Mouse (Mus musculus): ENCODE data around the gene Tnip2. TPM values are rescaled to one million over a fixed set of nuclear protein-coding genes. Genes with fewer than 3 reads are reported as not detected.
A peak's percentile ranks its signal among the peaks of the same experiment; 100 is the strongest.

Tnip2 gene
- polyA plus RNA-seq, 1 experiment from 2014 or later, result 33.5 TPM

DNA sequence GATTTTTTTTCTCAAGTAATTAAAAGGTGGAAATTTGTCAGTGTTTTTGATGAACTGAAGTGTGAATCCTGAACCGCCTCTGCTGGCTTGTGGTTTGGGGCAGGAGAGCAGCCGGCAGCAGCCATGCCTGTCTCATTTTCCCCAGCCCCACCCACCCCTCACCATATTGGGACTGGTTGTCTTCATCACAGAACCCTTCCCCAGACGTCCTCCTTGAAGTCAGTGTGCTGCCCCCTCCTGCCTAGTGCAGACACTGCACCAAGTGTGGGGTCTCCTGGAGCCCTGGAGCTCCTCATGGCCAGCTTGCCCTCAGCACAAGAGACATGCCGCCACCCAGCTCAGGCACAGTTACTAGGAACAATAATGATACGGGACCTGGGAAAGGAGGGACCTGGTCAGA lies 24.7 kb upstream of the Tnip2 start:
- no peak for TF ChIP-seq CTCF (IDR thresholded peaks at IDR 0.05)
- ATAC-seq, result no peak
- DNase-seq (ENCODE audit: low read depth, low spot score), result no peak
- ChIA-PET POLR2A (interaction anchor here (0.9 kb wide), 1 partner anchor 25 kb away, joined by 3 read pairs; the partner anchor contains the start of gene Tnip2), CTCF (interaction anchor here (0.8 to 1.8 kb wide), 4 partner anchors 9 to 513 kb away, joined by 3 to 5 read pairs (median 4); no protein-coding TSS in a partner anchor)
- in situ Hi-C loops (cut with MboI; ENCODE audit: low pct_unique_long_range_greater_than_20kb), result no loop called here
- H3K27me3 ChIP-seq, result no peaks in the 10 kb centered on the region

DNA sequence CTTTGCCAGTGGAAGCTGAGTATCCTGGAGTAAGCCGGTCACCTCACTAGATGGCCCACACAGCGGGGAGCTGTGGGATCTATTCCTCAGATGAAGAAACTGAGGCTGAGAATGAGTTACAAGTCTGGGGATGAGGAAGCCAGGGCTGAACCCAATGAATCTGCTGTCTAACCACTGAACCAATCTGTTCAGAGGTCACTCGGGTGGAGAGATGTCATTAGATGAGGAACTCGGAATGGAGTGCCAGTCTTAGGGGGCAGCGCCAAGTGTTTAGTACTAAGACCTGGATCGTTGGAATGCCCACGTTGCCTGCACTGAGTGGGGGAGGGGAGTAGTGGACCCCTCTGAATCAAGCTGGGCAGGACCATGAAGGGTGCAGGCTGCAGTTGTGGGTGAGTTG lies 24.3 kb upstream of the Tnip2 start:
- in situ Hi-C loops (cut with MboI; ENCODE audit: low pct_unique_long_range_greater_than_20kb), result no loop called here
- POLR2A ChIA-PET, result no interaction called here
- CTCF ChIA-PET, result interaction anchor here (1.7 to 1.8 kb wide), 2 partner anchors 9 to 10 kb away, joined by 5 read pairs; no protein-coding TSS in a partner anchor

DNA sequence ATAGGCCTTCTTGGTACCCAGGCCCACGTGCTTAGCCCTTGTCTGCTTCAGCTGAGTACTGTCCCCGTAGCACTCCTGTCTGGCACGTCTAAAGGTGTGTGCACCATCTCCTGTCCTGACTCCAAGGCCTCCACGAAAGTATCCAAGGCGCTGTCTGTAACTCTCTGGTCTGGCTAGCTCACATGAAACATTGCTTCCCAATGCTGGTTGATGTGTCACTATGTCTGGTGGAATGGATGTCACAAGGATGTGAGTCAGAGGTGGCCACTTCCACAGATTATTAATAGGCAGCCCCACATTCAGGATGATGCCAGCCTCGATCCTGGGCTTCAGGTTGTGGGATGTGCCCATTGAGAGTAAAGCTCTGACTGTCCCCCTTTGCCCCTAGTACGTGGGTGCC lies 22.0 kb upstream of the Tnip2 start:
- no peaks in the 10 kb centered on the region for H3K27me3 ChIP-seq
- ChIA-PET CTCF (interaction anchor here (1.1 to 2.8 kb wide), 6 partner anchors 12 to 124 kb away, joined by 4 to 12 read pairs (median 6); partner anchors contain the start of genes Grk4, Mfsd10 and Nop14), POLR2A (interaction anchor here (0.7 to 0.8 kb wide), 2 partner anchors 12 to 27 kb away, joined by 3 read pairs; no protein-coding TSS in a partner anchor)
- in situ Hi-C loops (cut with MboI; ENCODE audit: low pct_unique_long_range_greater_than_20kb), result no loop called here
- TF ChIP-seq CTCF (IDR thresholded peaks at IDR 0.05), result no peak
- ATAC-seq (no peak), DNase-seq (ENCODE audit: low read depth, low spot score) (no peak)

More for the DNA sequence above, 24.3 kb upstream of the Tnip2 start:
- ATAC-seq (no peak), DNase-seq (ENCODE audit: low read depth, low spot score) (no peak)
- no peak for TF ChIP-seq CTCF (IDR thresholded peaks at IDR 0.05)
- H3K27me3 ChIP-seq, result no peaks in the 10 kb centered on the region

DNA sequence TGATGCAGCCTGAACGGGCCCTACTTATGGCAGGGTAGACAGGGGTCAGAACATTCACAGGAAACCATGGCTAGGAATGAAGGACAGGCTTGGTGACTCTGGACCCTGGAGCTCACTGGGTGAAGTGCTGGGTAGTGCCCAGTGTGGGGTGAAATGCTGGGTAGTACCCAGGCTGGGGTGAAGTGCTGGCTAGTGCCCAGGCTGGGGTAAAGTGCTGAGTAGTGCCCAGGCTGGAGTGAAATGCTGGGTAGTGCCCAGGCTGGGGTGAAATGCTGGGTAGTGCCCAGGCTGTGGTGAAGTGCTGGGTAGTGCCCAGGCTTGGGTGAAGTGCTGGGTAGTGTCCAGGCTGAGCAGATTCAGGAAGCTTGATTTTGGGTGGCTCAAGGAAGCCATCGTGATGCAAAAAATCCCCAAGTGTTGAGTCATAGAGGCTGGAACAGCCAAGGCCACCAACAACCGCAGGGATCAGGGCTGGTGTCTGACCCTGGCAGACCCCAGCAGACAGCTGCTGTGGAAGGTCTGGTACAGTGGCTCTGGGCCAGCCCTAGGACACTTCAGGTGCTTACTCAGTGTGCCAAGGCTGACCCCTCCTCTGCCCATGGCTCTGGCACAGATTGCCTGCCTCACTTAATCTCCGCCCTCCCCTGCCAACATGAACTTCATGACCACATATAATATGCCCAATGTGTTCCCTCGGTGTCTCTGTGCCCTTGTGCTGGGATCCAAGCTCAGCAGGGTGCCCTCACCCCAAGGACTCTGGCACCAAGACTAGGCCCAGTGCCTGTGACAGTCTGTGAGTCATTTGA lies 21.2 kb upstream of the Tnip2 start:
- in situ Hi-C loops (cut with MboI; ENCODE audit: low pct_unique_long_range_greater_than_20kb), result no loop called here
- no peak for TF ChIP-seq CTCF (IDR thresholded peaks at IDR 0.05)
- ATAC-seq, result peak; percentile 81
- POLR2A ChIA-PET, result no interaction called here
- CTCF ChIA-PET, result interaction anchor here (2.1 to 2.8 kb wide), 4 partner anchors 12 to 125 kb away, joined by 5 to 12 read pairs (median 7); partner anchors contain the start of genes Grk4, Mfsd10 and Nop14
- peak; percentile 94 for DNase-seq (ENCODE audit: low read depth, low spot score)
- no peaks in the 10 kb centered on the region for H3K27me3 ChIP-seq

DNA sequence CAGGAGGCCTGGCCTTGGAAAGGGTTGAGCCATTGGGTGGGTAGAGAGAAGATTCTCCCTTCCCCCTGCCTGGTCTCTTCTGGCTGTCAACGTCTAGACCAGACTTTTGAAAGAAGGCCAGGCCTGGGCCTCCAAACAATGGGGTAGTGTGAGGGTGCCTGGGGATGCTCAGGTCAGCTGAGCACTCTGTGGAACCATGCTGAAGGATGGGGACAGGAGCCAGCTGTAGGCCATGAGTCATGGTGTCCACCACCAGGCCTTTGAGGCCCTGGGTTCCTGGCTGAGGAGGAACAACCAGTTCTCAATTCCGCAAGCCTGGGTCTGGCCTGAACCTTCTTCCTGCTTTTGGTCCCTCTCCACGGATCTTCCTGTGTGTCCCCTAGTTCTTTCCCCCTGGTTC lies 20.0 kb upstream of the Tnip2 start:
- TF ChIP-seq CTCF (IDR thresholded peaks at IDR 0.05), result no peak
- H3K27me3 ChIP-seq, result no peaks in the 10 kb centered on the region
- ATAC-seq (no peak), DNase-seq (ENCODE audit: low read depth, low spot score) (no peak)
- CTCF ChIA-PET, result interaction anchor here (2.4 kb wide), 1 partner anchor 13 kb away, joined by 6 read pairs; no protein-coding TSS in a partner anchor
- POLR2A ChIA-PET, result no interaction called here
- in situ Hi-C loops (cut with MboI; ENCODE audit: low pct_unique_long_range_greater_than_20kb), result no loop called here

DNA sequence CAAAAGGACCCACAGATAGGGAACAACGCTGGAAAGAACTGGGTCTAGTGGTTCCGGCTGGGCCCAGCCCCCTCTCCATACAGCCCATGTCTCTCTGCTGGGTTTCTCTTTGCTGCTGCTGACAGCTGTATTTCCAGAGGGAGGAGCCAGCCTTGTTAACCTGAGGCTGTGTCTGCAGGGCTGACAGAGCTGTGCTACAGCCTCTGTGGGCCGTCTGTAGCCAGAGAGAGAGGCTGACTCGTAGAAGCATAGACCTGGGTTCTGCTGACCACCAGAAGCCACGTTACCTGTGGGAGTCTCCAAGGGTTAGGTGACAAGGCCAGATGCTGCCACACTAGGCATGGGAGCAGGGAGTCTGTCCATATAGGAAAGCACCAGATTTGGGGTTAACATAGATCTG lies 19.3 kb upstream of the Tnip2 start:
- ChIA-PET POLR2A (no interaction called here), CTCF (interaction anchor here (1.4 to 2.4 kb wide), 4 partner anchors 14 to 127 kb away, joined by 3 to 6 read pairs (median 4); partner anchors contain the start of gene Grk4)
- in situ Hi-C loops (cut with MboI; ENCODE audit: low pct_unique_long_range_greater_than_20kb), result no loop called here

DNA sequence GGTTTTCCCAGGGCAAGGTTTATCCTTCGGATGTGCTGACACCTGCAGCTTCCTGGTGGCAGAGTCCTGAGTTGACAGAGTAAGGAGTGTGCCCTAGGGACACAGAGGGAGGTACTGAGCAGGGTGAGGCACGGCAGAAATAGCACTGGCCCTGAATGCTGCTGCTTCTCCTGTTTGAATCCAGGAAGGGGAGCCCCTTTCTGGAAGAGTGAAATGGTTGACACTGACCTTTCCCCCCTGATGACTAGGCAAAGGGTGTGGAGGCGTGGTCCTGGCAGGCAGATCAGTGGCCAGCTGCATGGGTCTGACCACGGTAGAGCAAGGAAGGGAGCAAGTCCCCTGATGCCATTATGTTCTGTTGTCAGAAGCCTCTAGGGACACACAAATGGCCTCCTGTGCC lies 16.9 kb upstream of the Tnip2 start:
- H3K27me3 ChIP-seq, result no peaks in the 10 kb centered on the region
- in situ Hi-C loops (cut with MboI; ENCODE audit: low pct_unique_long_range_greater_than_20kb), result no loop called here
- no peak for TF ChIP-seq CTCF (IDR thresholded peaks at IDR 0.05)
- DNase-seq (ENCODE audit: low read depth, low spot score) (no peak), ATAC-seq (no peak)
- ChIA-PET CTCF (interaction anchor here (0.9 to 1.4 kb wide), 2 partner anchors 13 to 85 kb away, joined by 3 read pairs; no protein-coding TSS in a partner anchor), POLR2A (no interaction called here)

More for the DNA sequence above, 19.3 kb upstream of the Tnip2 start:
- DNase-seq (ENCODE audit: low read depth, low spot score) (no peak), ATAC-seq (no peak)
- no peak for TF ChIP-seq CTCF (IDR thresholded peaks at IDR 0.05)
- no peaks in the 10 kb centered on the region for H3K27me3 ChIP-seq

DNA sequence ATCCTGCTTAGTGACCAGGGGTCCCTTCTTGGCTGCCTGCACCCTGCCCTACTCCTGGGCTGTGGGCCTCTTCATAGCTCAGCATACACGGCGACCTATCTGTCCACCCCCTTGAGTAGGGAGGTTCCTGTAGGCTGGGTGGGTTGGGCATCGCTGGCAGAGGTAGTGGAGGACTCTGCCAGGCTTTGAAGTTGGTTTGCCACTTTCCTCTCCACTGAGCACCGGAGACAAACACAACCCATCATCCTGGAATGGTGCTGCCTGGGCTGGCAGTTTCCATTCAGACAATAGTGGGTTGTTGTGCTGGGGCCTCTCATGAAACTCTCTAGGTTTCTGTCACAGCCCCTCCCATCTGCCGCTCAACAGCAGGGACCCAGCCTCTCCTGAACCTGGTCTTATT lies 16.3 kb upstream of the Tnip2 start:
- ATAC-seq (no peak), DNase-seq (ENCODE audit: low read depth, low spot score) (no peak)
- no peaks in the 10 kb centered on the region for H3K27me3 ChIP-seq
- POLR2A ChIA-PET, result interaction anchor here (1.2 to 1.3 kb wide), 2 partner anchors 17 to 108 kb away, joined by 3 to 5 read pairs; partner anchors contain the start of gene Tnip2
- CTCF ChIA-PET, result interaction anchor here (0.8 to 1.7 kb wide), 5 partner anchors 9 to 85 kb away, joined by 3 to 5 read pairs (median 4); no protein-coding TSS in a partner anchor
- in situ Hi-C loops (cut with MboI; ENCODE audit: low pct_unique_long_range_greater_than_20kb), result no loop called here
- no peak for TF ChIP-seq CTCF (IDR thresholded peaks at IDR 0.05)

DNA sequence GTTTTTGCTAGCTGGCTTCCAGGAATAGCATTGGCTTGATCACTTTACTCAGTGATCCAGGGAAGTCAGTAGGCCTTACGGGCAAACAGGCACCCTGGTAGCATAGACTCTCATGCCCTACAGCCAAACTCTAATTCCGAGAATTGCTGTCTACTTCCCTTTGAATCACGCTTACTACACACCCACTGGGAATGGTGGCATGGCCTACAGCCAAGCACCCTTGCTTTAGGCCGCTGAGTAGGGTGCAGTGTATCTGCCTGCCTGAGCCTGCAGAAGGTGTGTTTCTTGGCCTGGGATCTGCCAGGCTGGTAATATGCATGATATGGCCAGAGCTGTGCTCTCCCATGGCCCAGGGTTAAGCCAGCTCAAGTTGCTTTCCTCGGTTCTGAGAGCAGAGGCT lies 14.9 kb upstream of the Tnip2 start:
- H3K27me3 ChIP-seq, result no peaks in the 10 kb centered on the region
- POLR2A ChIA-PET, result interaction anchor here (0.9 to 1.3 kb wide), 3 partner anchors 15 to 109 kb away, joined by 3 to 5 read pairs (median 5); partner anchors contain the start of gene Tnip2
- CTCF ChIA-PET, result interaction anchor here (1.2 to 1.7 kb wide), 3 partner anchors 9 to 14 kb away, joined by 4 to 5 read pairs (median 5); no protein-coding TSS in a partner anchor
- ATAC-seq, result peak; percentile 3
- no peak for DNase-seq (ENCODE audit: low read depth, low spot score)
- in situ Hi-C loops (cut with MboI; ENCODE audit: low pct_unique_long_range_greater_than_20kb), result no loop called here
- no peak for TF ChIP-seq CTCF (IDR thresholded peaks at IDR 0.05)

DNA sequence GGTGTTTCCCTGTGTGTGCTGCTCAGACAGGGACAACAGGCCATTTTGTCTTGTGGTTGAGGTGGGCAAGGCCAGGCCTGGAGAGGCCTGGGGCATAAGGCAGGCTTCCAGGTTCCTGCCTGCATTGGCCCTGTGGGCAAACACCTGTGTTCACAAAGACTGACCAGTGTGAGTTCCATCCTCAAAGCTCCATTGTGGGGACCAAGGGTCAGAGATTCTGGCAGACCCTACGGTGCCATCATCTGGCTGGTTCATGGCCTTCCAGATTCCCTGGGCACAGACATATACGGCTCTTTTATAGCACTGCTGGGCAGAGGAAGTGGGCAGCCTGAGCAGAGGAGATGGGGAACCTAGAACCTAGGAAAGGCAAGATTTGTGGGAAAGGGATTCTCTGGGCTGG lies 13.6 kb upstream of the Tnip2 start:
- POLR2A ChIA-PET, result no interaction called here
- ATAC-seq (no peak), DNase-seq (ENCODE audit: low read depth, low spot score) (no peak)
- CTCF ChIA-PET, result no interaction called here
- no peaks in the 10 kb centered on the region for H3K27me3 ChIP-seq
- in situ Hi-C loops (cut with MboI; ENCODE audit: low pct_unique_long_range_greater_than_20kb), result no loop called here
- no peak for TF ChIP-seq CTCF (IDR thresholded peaks at IDR 0.05)

DNA sequence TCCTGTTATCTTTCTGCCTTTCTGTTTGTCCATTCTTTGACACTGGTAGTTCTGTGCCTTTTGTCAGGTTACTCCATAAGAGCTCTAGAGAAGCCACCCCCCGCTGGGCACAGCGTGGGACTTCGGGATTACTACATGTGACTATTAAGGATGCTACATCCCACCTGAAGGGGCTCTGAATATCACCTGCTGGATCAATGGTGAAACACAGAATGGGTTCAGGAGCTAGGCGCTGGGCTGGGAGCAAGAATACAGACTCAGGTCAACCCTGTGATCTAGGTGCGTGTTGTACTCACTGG lies 12.6 kb upstream of the Tnip2 start:
- in situ Hi-C loops (cut with MboI; ENCODE audit: low pct_unique_long_range_greater_than_20kb), result no loop called here
- ChIA-PET CTCF (no interaction called here), POLR2A (interaction anchor here (0.5 kb wide), 1 partner anchor 301 kb away, joined by 3 read pairs; no protein-coding TSS in a partner anchor)
- no peaks in the 10 kb centered on the region for H3K27me3 ChIP-seq
- DNase-seq (ENCODE audit: low read depth, low spot score) (no peak), ATAC-seq (no peak)
- no peak for TF ChIP-seq CTCF (IDR thresholded peaks at IDR 0.05)
